Mouse (Mus musculus) left cerebral cortex, adult 18-20 months (tissue): ENCODE results near the gene Kcnip1. TPM values are rescaled to one million over a fixed set of nuclear protein-coding genes. Genes with fewer than 3 reads are reported as not detected.

ENCODE experiments used
- DNase-seq, 2 experiments: peaks; one replicate each; pipeline ENCODE4 v3.0.0; 2021 to 2022; ENCODE audit warnings: low spot score in 2 of 2, mixed read lengths in 1 of 2
- total RNA-seq, 2 experiments: library from RNA; stranded (reverse); gene quantifications; 2 replicates each; pipeline ENCODE4 v1.2.3; 2021

The Kcnip1 gene
- total RNA-seq, 2 experiments from 2014 or later = 25.2 to 32.8 TPM

DNA sequence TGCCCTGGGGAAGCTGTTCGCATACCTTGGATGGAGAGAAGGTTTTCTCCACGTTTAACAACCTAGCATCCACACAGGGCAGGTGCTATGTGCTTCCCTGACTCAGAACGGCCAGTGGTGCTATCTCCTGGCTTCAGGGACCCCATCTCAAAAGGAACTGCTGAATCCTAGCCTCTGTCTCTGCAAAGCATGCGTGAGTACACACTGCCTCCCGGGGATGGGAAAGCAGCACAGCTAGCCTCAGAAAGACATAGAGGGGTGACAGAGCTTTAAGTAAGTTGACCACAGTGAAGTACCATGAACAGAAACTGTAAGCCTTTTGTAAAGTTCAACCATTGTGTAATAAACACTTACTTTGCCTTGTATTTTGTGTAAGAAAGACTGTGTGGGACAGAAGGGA, 544 bp upstream of the Kcnip1 start:
- no peak for DNase-seq

- no peak for DNase-seq
These were observed 3.0 kb downstream of the Kcnip1 start for GRCm38 (mm10) chr11:33990002-33990401.

- DNase-seq = no peak
These were observed 6.4 kb downstream of the Kcnip1 start for GRCm38 (mm10) chr11:33986525-33986924.

- DNase-seq = no peak
These were observed 12.8 kb downstream of the Kcnip1 start for GRCm38 (mm10) chr11:33980146-33980545.

GRCm38 (mm10) chr11:33975121-33975520, 17.8 kb downstream of the Kcnip1 start:
- DNase-seq = no peak

GRCm38 (mm10) chr11:33974341-33975040, 18.5 kb downstream of the Kcnip1 start:
- no peak for DNase-seq

- no peak for DNase-seq
These were observed 20.8 kb downstream of the Kcnip1 start for GRCm38 (mm10) chr11:33972114-33972513.

DNA sequence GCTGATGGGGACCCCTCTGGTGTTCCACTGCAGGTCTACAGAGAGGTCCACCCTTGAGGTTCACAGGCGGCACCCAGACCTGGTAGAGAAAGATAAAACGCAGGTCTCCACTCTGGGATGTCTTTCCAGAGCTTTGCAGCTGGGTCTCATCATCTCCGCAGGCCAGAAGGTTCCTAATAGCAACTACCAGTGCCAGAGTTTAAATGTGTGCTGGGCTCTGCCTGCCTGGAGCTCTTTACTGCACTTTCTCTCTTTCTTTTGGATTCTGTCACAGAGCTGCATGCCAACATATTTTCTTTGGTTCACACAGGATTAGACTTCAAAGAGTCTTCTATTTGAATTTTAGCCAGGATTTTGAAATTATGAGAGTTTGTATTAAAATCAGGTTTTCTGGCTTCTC, 23.8 kb downstream of the Kcnip1 start:
- no peak for DNase-seq

- no peak for DNase-seq
These were observed 25.2 kb downstream of the Kcnip1 start for GRCm38 (mm10) chr11:33967708-33968107.

DNA sequence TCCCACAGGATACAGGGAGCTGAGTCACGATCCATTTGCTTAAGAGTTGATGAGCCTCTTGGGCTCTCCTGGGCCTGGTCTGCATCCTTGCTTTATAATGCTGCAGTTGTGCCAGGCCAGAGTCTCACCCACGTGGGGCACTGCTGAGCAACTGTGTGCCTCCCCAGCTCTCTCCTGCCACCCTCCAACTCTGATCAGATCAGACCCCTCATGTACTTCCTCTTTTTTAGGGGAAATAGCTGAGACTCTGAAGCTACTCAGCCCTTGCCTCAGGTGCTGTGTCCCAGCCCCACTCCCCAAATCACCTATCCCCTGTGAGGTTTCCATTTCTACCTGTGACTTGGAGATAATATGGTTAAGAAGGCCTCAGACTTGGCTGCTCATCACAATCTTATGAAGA, 27.6 kb downstream of the Kcnip1 start:
- no peak for DNase-seq

DNA sequence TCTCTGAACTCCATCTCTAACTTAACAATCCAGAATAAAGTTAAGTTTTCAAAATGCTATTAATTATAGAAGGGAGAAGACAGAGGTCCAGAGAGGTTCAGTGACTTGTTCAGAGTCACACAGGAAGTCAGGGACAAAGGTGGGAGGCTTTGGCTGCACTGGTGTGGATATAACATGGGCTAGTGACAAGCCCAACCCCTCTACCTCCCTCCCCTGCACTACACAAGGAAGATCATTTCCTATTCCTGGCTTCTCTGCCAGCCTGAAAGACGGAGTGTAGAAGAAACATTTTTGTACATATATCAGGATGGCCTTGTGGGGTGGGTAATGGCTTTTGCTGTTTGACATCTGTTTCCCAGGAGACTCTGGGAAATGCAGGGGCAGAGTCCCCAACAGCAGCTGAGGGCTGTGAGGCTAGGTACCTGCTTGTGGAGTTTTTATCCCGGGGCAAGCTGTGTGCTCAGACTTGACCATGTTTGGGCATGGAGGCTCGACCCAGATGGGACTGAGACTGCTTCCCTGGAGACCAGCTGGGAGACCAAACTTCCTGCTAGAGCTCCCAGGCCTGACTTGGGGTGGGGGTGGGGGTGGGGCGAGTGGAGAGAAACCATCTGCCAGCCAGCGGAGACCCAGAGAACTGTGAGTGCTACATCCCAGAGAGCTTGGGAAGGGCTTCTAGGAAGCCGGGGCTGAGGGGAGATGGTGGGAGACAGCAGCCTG, 30.1 kb downstream of the Kcnip1 start, which contains the start of gene Kcnmb1:
Gene Kcnmb1 (plus strand): TSS at position 326 of the 720 bp plus-strand sequence.
- DNase-seq = no peak

DNA sequence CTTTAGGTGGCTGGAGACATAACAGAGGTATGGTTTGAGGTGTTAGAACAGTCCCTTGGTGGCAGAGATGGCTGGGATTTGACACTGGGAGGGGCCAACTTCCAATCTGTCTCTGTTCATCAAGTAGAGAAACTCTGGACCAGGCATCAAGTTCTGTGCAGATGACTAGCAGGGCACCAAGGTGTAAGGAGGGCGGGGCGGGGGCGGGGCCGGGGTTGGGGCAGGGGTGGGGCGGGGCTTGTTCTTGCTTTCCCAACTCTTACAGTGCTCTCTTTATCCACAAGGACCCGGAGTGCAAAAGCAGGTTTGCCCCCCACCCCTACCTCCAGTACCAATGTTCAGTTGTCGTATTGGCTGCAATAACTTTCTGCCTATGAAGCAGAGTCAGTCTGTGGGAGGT, 30.8 kb downstream of the Kcnip1 start:
- no peak for DNase-seq

DNA sequence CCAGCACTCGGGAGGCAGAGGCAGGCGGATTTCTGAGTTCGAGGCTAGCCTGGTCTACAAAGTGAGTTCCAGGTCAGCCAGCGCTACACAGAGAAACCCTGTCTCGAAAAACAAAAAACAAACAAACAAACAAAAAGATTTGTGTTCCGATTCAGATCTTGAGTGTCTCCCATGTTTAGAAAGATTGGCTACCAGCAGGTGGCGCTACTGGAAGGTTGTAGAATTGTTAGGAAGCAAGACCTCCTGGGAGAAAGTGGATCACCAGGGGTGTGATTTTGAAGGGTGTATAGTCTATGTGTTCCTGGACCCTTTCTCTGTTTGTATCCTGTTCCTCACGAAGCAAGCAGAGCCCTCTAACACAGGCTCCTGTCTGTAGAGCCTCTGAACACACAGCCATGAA, 34.2 kb downstream of the Kcnip1 start:
- peak; percentile 16 to 45 for DNase-seq

DNA sequence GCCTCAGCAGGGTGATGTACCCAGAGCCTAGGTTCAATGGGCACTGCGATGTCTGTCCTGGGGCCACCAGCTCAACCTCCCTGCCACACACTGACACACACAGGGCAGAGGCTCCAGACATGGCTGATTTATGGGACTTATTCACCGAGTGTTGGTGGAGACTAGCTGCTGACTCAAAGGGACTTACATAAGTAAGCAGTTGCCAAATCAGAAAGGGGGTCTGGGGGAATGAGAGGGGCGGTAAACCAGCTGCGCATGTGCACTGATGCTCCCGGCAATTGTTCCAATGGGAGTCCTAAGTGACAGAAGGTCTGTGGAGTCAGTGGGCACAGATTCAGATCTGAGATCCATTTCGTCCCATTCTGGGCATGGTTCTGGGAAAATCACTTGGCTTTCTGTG, 35.4 kb downstream of the Kcnip1 start:
- no peak for DNase-seq

- DNase-seq = no peak
These were observed 36.3 kb downstream of the Kcnip1 start for GRCm38 (mm10) chr11:33956623-33957022.

- DNase-seq = no peak
These were observed 37.0 kb downstream of the Kcnip1 start for GRCm38 (mm10) chr11:33955982-33956381.

DNA sequence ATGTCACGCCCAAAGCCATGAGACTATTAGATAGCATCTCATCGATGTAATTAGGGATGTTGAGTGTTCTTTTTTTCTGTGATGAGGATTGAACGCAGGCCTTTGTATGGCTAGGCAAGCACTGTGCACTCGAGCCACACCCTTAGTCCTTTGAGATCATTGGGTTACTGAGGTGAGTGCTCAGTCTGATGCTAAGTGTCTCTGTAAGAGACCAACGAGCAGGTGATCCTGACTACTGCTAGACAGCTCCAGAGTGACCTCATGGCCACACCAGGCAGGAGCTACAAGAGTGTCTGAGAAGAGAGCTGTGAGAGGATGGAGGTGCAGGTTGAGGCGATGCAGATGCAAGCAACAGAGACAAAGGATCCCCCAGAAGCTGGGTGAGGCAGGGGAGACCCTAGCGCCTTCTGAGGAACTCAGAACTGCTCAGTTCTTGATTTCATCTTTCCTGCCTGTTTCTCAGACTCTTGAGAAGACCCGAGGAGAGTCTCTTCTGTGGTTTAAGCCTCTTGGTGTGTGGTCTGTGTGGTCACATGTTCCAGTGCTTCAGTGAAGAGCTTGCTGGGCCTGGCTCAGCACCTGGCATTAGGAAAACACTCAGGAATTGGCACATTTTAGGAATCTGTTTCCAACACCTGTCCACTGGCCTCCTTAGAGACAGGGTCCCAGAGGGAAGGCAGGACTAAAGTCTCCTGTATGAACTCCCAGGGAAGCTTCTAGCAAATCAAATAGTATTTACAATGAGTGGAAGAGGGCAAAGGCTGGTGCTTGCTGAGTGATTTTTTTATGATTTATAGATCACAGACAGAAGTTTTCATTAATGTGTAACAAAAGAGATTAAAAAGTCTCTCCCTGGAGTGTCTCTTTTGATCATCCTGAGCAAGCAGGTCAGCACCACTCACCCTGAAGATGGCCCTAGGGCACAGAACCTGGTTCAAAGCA, 41.0 kb downstream of the Kcnip1 start:
- DNase-seq = no peak

GRCm38 (mm10) chr11:33951155-33951554, 41.8 kb downstream of the Kcnip1 start:
- no peak for DNase-seq

DNA sequence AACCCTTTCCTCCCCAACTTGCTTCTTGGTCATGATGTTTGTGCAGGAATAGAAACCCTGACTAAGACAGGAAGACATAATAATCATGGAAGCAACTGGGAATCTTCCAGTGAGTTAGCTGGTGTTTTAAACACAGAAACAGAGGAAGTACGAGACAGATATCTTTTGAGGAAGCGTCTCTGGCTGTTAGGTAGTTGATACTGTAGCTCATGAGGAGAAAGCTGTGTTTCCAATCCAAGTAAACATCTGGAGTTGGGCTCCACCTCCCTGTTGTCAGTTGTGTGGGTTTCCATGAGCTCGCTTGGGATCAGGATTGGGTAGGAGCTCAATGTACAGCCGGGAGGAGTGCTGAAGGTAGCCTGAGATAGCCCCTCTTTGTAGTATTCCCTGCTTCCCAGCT, 46.5 kb downstream of the Kcnip1 start:
- DNase-seq = no peak

DNA sequence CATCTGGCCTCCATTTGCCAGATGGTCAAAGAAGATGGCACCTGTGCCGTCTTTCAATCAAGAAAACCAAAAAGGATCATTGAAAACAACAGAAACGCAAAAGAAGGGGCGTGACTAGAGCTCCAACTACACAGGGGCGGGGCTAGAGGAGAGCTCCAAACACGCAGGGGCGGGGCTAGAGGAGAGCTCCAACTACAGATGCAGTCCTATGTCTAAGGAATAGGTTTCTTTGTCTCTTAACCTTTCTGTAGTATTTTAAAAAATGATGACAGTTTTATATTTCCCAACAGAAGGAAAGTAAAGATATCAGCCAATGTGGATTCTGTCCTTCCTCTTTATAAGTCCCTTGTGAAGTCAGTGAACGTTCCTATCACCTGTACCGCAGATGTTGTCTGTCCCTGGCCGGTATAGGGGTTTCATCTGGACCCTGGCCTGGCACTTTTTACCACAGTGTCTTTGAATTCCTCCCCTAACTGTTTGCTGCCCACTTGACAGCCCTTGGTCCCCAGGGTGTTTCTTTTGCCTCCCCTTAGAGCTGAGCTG, 48.1 kb downstream of the Kcnip1 start:
- DNase-seq = no peak

DNA sequence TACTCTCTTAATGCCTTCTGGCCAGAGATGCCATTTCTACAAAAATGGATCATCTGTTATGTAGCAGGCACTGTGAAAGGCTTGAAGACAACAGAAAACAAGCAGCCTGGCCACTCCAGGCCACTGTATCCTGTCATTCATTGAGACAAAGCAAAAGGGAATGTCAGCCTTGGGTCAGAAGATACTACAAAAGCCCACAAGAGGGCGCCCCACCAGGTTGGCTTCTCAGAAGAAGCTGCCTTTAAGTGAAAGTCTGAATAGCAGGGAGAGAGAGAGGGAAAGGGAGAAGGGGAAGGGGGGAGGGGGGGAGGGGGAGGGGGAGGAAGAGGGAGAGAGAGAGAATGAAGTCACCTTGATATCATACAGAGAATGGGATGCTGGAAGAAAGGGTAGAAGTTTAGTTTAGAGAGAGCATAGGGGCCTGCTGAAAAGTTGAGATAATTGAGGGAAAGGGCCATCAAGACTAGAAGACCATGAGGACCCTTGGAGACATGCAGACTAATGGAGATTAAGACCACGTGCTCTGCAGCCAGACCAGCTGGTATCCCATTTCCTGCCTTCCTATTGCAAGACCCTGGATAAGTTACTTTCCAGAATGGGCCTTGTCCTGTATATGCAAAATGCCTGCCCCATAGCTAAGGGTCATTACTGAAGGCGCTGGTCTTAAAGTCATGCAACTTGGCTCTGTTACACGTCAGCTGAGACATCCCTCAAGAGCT, 48.7 kb downstream of the Kcnip1 start:
- DNase-seq = no peak
